Mouse (Mus musculus): Measurements from ENCODE around the gene Igsf11.
"Not testable (repeated sequence)": the region's sequence is repeated elsewhere in the genome, so short reads cannot be mapped to it uniquely, and the experiment has no call there.

Gene Igsf11

GRCm38 (mm10) chr16:38982508-38983236 lies 90.2 kb downstream of the Igsf11 start:
- no peak for DNase-seq (ENCODE audit: extremely low read depth, low read depth)

- DNase-seq (ENCODE audit: extremely low read depth, low read depth) = not testable (repeated sequence)
Measured at GRCm38 (mm10) chr16:38983850-38984249, 91.4 kb downstream of the Igsf11 start.

- no peak for DNase-seq (ENCODE audit: extremely low read depth, low read depth)
Measured at GRCm38 (mm10) chr16:38985411-38985810, 92.9 kb downstream of the Igsf11 start.

DNA sequence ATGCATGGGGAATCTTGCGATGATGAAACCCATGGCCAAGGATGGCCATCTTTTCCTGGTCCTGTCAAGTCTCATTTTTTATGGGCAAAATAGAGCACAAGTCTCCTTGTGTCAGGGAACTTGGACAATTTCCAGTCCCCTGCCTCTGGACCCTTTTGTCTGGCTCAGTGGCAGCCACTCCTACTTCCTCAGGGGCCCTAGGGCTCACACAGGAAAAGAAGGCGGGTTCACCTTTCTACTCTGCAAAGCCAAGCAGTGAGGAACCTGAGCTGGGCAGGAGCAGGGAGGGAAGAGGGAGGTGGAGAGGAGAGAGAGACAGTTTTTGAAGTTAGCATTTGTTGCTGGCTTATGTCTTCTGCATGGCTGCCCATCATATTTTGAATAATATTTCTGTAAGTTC lies 93.9 kb downstream of the Igsf11 start:
- DNase-seq (ENCODE audit: extremely low read depth, low read depth) = no peak

- DNase-seq (ENCODE audit: extremely low read depth, low read depth) = no peak
Measured at GRCm38 (mm10) chr16:38993711-38994110, 101.2 kb downstream of the Igsf11 start.

DNA sequence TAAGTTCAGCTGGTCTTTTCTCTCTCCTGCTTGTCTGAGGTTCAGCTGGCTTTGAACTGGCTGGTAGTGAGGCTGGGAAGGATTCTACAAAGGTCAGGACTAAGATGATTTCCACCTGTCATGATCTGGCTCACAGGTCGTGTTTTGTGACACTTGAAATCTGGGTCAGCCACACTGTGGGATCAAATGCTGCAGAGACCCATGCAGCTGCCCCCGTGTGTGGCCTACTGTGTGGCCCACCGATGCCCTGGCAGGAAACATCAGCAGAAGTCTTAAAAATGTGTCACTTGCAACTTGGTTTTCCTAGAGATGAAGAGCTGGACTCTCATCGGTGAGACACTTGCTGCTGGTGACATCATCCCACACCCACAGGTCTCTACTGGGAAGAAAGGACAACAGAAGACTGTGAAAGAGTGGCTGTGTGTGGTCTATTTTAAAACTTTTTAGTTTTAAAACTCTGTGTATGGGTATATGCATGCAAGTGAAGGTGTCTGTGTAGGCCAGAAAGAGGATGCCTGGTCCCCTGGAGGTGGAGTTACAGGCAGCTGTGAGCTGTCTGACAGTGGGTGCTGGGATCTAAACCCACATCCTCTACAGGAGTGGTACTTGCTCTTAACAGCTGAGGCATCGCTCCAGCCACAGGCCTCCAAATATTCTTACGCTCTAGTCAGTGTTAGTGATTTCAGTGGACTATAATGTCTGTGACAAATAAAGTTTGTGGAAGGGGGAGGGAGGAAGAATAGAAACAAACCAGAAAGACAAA lies 106.2 kb downstream of the Igsf11 start:
- DNase-seq (ENCODE audit: extremely low read depth, low read depth) = no peak

DNA sequence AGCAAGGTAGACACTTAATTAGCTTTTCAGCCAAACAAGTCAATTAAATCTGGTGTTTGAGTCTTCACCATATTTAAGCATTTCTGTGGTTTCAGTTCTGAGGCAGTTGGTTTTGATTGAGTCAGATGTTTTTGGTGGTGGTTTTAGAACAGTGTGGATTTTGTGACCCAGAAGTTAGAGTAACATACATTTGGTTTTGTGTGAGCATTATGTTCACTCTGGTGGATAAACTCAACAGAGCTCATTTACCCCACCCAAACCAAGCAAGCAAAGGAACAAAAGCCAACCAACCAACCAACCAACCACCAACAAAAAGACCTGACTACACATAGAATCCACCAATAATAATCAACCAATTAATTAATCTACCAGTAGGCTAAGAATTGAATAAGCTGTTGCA lies 106.8 kb downstream of the Igsf11 start:
- no peak for DNase-seq (ENCODE audit: extremely low read depth, low read depth)

DNA sequence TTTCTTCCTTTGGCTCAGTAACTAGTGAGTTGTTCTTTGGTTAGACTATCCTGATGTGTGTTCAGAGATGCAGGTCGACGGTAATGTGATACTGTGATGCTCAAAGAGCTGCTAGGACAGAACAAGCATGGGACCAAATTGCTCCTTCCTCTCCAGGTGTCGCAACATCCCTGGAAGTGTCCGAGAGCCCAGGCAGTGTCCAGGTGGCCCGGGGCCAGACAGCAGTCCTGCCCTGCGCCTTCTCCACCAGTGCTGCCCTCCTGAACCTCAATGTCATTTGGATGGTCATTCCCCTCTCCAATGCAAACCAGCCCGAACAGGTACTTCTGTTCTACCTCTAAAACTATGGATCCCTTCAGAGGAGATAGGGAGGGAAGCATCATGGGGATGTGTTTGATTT lies 114.5 kb downstream of the Igsf11 start:
- no peak for DNase-seq (ENCODE audit: extremely low read depth, low read depth)

GRCm38 (mm10) chr16:39019449-39019848 lies 127.0 kb downstream of the Igsf11 start:
- DNase-seq (ENCODE audit: extremely low read depth, low read depth) = no peak

- no peak for DNase-seq (ENCODE audit: extremely low read depth, low read depth)
Measured at GRCm38 (mm10) chr16:39025989-39026736, 133.7 kb downstream of the Igsf11 start.

- no peak for DNase-seq (ENCODE audit: extremely low read depth, low read depth)
Measured at GRCm38 (mm10) chr16:39031350-39031749, 138.9 kb downstream of the Igsf11 start.

DNA sequence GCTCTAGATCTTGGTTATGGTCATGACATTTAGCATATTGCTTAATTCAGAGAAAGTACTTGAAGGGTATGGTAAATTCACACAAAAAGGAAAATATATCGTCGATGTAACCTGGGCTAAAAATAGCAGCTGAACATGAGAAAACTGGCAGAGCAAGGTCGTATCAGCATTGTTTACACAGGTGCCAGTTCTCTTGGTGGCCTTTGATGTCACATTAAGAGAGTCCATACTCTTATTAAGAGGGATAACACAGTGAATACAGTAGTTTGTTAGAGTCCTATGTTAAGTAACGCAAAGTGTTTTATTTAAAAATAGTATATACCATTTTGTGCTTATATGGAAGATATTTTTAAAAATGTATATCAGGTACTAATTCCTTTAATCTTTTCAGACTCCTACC lies 144.8 kb downstream of the Igsf11 start:
- no peak for DNase-seq (ENCODE audit: extremely low read depth, low read depth)

DNA sequence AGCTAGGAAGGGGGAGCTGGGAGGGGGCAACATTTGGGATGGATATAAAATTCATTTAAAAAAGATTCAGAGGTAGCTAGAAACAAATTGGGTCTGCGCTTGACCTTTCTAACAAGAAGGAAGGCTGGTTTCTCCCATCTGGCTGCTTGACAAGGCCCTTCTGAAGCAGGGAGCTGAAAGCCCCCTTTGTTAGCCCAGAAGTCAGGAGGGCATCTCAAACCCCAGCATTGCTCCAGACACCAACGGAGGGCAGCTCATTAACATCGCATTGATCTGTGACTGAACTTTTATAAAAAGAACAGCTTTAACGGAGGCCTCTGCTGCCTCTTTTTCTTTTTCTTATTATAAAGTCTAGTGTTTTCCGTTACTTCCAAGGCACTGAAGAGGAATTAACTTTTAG lies 151.9 kb downstream of the Igsf11 start:
- no peak for DNase-seq (ENCODE audit: extremely low read depth, low read depth)

GRCm38 (mm10) chr16:39048889-39049288 lies 156.4 kb downstream of the Igsf11 start:
- DNase-seq (ENCODE audit: extremely low read depth, low read depth) = no peak

- peak; percentile 57 for DNase-seq (ENCODE audit: extremely low read depth, low read depth)
Measured at GRCm38 (mm10) chr16:39052971-39053370, 160.5 kb downstream of the Igsf11 start.

DNA sequence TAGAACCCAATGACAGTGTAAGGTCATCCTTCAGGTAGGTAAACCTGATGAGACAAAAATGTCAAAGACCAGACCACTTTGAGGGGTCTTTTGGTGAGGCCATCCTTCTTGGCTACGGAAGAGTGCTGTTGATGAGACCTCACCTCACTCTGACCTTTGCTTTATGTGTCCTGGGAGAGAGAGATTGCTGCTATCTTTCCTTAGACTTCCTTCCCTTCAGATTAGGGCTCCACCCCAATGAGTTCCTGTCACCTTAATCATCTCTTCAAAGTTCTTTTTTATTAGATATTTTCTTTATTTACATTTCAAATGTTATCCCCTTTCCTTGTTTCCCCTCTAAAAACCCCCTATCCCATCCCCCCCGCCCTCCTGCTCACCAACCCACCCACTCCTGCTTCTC lies 161.3 kb downstream of the Igsf11 start:
- DNase-seq (ENCODE audit: extremely low read depth, low read depth) = no peak

DNA sequence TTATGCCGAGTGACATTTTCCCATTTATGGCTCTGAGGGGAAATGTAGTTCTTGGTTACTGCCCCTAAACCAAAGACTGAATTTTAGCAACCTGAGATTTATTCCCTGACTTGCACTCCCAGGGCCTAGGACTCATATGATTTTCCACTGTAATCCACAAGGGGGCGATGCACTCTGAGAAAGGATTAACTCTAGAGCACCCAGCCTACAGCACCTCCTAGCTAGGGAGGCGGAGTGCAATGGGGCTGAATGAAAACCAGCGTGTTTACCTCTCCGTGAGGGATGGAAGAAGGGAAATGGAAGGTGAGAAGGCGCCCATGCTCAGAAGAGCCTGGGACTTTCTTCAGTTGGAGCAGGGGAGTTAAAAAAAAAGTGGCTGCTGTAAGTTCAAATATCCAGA lies 163.6 kb downstream of the Igsf11 start:
- DNase-seq (ENCODE audit: extremely low read depth, low read depth) = peak; percentile 45

GRCm38 (mm10) chr16:39056961-39057360 lies 164.5 kb downstream of the Igsf11 start:
- no peak for DNase-seq (ENCODE audit: extremely low read depth, low read depth)

DNA sequence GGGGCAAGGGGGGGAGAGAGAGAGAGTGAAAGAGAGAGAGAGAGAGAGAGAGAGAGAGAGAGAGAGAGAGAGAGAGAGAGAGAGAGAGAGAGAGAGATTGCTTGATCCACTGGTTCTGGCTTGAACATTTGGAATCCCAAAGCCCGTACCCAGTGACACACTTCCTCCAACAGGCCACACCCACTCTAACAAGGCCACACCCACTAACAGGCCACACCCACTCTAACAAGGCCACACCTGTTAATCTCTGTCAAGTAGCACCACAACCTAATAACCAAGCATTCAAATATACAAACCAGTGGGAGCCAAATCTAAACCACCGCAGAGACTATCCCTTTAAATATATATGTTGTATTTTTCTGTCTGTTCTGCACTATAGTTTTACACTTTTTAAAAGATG lies 166.4 kb downstream of the Igsf11 start:
- DNase-seq (ENCODE audit: extremely low read depth, low read depth) = no peak

- DNase-seq (ENCODE audit: extremely low read depth, low read depth) = no peak
Measured at GRCm38 (mm10) chr16:39062596-39062995, 170.1 kb downstream of the Igsf11 start.

DNA sequence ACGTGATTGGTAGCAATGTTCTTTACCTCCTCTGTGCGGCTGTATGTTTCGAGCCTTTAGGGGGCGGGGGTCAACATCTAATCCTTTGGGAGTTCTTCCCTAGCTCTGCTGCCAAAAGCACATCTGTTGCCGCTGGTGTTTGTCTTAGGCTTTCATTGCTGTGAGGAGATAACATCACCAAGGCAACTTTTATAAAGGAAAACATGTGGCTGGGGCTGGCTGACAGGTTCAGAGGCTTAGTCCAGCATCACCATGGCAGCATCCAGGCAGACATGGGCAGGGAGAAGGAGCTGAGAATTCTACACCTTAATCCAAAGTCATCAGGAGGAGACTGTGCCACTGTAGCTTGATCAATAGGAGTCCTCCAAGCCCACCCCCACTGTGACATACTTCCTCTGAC lies 173.1 kb downstream of the Igsf11 start:
- no peak for DNase-seq (ENCODE audit: extremely low read depth, low read depth)

- no peak for DNase-seq (ENCODE audit: extremely low read depth, low read depth)
Measured at GRCm38 (mm10) chr16:39071431-39071830, 179.0 kb downstream of the Igsf11 start.

All from MEL-GATA-1-ER (cell line).